Mouse (Mus musculus) effector memory CD4-positive, alpha-beta T cell, adult 7 months (primary cell): ENCODE results near the gene Gas7. TPM values are rescaled to one million over a fixed set of nuclear protein-coding genes. Genes with fewer than 3 reads are reported as not detected.

Source experiments
- polyA plus RNA-seq: library from polyadenylated mRNA; unstranded; fragments of 100-300 nt; shearing (Covaris generic); gene quantifications from one replicate; pipeline ENCODE4 v1.2.1, GENCODE M21; 2017

The Gas7 gene
- 13.2 TPM for polyA plus RNA-seq

GRCm38 (mm10) chr11:67454874-67455526 lies at the start of gene Gas7:
Gas7 (plus strand) TSS chr11:67455437.

GRCm38 (mm10) chr11:67694703-67695376 lies 239.6 kb downstream of the Gas7 start, which contains the start of gene Rcvrn:
Rcvrn (plus strand) TSS chr11:67695326.

Other genes starting within 250 kb of the Gas7 start
- 0.10 TPM for gene Myh4, start 217.4 kb upstream of the Gas7 start, polyA plus RNA-seq
- 0.37 TPM for gene Myh8, start 178.3 kb upstream of the Gas7 start, polyA plus RNA-seq
- not detected for gene Myh13, start 133.8 kb upstream of the Gas7 start, polyA plus RNA-seq
- gene Rcvrn, start 239.9 kb downstream of the Gas7 start, polyA plus RNA-seq = not detected